Mouse (Mus musculus): ENCODE data around the gene Tyrp1.

DNA sequence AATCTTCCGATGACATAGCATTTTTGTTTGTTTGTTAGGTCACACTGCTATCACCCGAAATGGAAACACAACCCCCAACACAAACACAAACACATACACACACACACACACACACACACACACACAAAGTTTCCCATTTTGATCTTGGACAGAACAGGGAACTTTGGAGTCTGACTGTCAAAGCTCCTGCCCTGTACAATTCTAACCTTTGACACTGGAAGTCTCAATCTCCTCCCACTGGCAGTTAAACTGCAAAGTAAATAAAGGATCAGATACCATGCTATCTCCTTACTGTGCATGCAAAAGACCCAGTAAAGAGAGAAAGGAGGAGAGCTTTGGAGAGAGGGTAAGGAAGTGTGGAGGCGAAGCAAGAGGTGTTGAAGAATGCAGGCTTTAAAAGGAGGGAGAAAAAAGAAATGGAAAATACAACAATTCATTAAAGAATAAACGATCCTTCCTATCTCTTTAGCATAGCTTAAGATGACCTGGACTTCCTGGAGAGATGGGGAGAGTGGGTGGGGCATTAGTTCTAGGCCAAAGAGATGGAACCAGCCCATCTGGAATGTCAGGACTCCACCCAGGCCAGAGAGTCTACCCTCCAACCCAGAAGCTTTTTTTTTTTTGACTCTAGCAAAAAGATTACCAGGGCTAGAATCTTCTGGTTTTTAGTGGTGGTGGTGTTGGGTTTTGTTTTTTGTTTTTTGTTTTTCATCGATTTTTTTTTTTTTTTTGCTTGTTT, 40.4 kb downstream of the Tyrp1 start:
- no peak for TF ChIP-seq EP300 (IDR thresholded peaks at IDR 0.05; ENCODE audit: low read depth)
- TF ChIP-seq CTCF (IDR thresholded peaks at IDR 0.05; ENCODE audit: low read depth), result no peak
